Mouse (Mus musculus) heart, embryonic 15.5 days (tissue): Measurements from ENCODE around the gene Macrod2. TPM values are rescaled to one million over a fixed set of nuclear protein-coding genes. Genes with fewer than 3 reads are reported as not detected.

Experiments
- ATAC-seq: fragments of 200-750 bp; cut with Nextera tagmentation; replicated peaks from 2 replicates; pipeline ENCODE4 v1.8.0; 2017; ENCODE audit warnings: low read depth, moderate TSS enrichment; ENCODE audit not compliant: insufficient number of reproducible peaks, insufficient read depth, low FRiP score
- H3K27ac ChIP-seq: fragments of 300-500 bp; sonication (generic); 2 replicates; pipeline ENCODE4 v1.5.1; 2015; ENCODE audit warnings: mild to moderate bottlenecking, inconsistent platforms
- H3K27me3 ChIP-seq: fragments of 300-500 bp; sonication (generic); 2 replicates; pipeline ENCODE4 v1.6.1; 2015; ENCODE audit warnings: inconsistent platforms
- H3K36me3 ChIP-seq: fragments of 300-500 bp; sonication (generic); 2 replicates; pipeline ENCODE4 v1.6.1; 2015; ENCODE audit warnings: mild to moderate bottlenecking, inconsistent platforms
- H3K4me1 ChIP-seq: fragments of 300-500 bp; sonication (generic); replicated peaks from 2 replicates; pipeline ENCODE4 v1.6.1; 2015; ENCODE audit warnings: inconsistent platforms
- H3K4me2 ChIP-seq: fragments of 300-500 bp; sonication (generic); 2 replicates; pipeline ENCODE4 v1.6.1; 2015; ENCODE audit warnings: inconsistent platforms, mild to moderate bottlenecking, moderate library complexity
- H3K4me3 ChIP-seq: fragments of 300-500 bp; sonication (generic); 2 replicates; pipeline ENCODE4 v1.5.1; 2015; ENCODE audit warnings: mild to moderate bottlenecking, inconsistent platforms
- H3K9ac ChIP-seq: fragments of 300-500 bp; sonication (generic); 2 replicates; pipeline ENCODE4 v1.6.1; 2015; ENCODE audit warnings: mild to moderate bottlenecking, inconsistent platforms
- H3K9me3 ChIP-seq: fragments of 300-500 bp; sonication (generic); replicated peaks from 2 replicates; pipeline ENCODE4 v1.6.1; 2016; ENCODE audit warnings: inconsistent platforms
- WGBS: fragments of 180-500 bp; shearing (Covaris S2); methylation state at CpG from one replicate; pipeline ENCODE4 v1.1.7; 2015; ENCODE audit warnings: mixed read lengths; 5-methylcytosine and 5-hydroxymethylcytosine counted together
- polyA plus RNA-seq: library from polyadenylated mRNA; unstranded; fragments of >200 nt; fragmentation: Nextera tagmentation; extraction: Ambion mirVana; gene quantifications from 2 replicates; pipeline ENCODE4 v1.2.1, GENCODE M21; 2015

The Macrod2 gene
- polyA plus RNA-seq, 1 experiment from 2014 or later: 25.3 TPM

GRCm38 (mm10) chr2:141878473-141878872, 1483.4 kb downstream of the Macrod2 start:
- H3K36me3 ChIP-seq: no peaks in the 10 kb centered on the region
- H3K4me2 ChIP-seq: no peak overlapping the region
- 92% methylated on average over 1 of the region's 1 CpGs for WGBS
- H3K27me3 ChIP-seq: no peaks in the 10 kb centered on the region
- H3K9ac ChIP-seq: no peak overlapping the region
- H3K4me1 ChIP-seq: peaks cover 9% of the 10 kb centered on the region
- H3K4me3 ChIP-seq: no peak overlapping the region
- no peaks in the 10 kb centered on the region for H3K9me3 ChIP-seq
- ATAC-seq: no peak
- H3K27ac ChIP-seq: no peak overlapping the region

GRCm38 (mm10) chr2:141879711-141880110, 1484.6 kb downstream of the Macrod2 start:
- no peak overlapping the region for H3K9ac ChIP-seq
- no peak for ATAC-seq

GRCm38 (mm10) chr2:141886694-141887474, 1491.8 kb downstream of the Macrod2 start:
- H3K4me2 ChIP-seq: no peak overlapping the region
- no peak overlapping the region for H3K4me3 ChIP-seq
- no peak overlapping the region for H3K27ac ChIP-seq
- H3K9me3 ChIP-seq: no peaks in the 10 kb centered on the region
- H3K36me3 ChIP-seq: no peaks in the 10 kb centered on the region
- no peaks in the 10 kb centered on the region for H3K4me1 ChIP-seq
- H3K9ac ChIP-seq: no peak overlapping the region
- WGBS: 64% methylated on average over 11 of the region's 11 CpGs
- ATAC-seq: no peak
- H3K27me3 ChIP-seq: no peaks in the 10 kb centered on the region

More at GRCm38 (mm10) chr2:141879711-141880110, 1484.6 kb downstream of the Macrod2 start:
- no peaks in the 10 kb centered on the region for H3K36me3 ChIP-seq
- H3K4me1 ChIP-seq: peaks cover 9% of the 10 kb centered on the region
- no peaks in the 10 kb centered on the region for H3K27me3 ChIP-seq
- no peak overlapping the region for H3K4me3 ChIP-seq
- no peak overlapping the region for H3K27ac ChIP-seq
- H3K4me2 ChIP-seq: no peak overlapping the region
- WGBS: 55% methylated on average over 9 of the region's 9 CpGs
- no peaks in the 10 kb centered on the region for H3K9me3 ChIP-seq

- Histone ChIP-seq H3K9ac (no peak overlapping the region), H3K27ac (no peak overlapping the region), H3K36me3 (no peaks in the 10 kb centered on the region), H3K4me1 (no peaks in the 10 kb centered on the region), H3K9me3 (no peaks in the 10 kb centered on the region), H3K27me3 (no peaks in the 10 kb centered on the region), H3K4me2 (no peak overlapping the region), H3K4me3 (no peak overlapping the region)
- 36% methylated on average over 2 of the region's 2 CpGs for WGBS
- no peak for ATAC-seq
Observed at GRCm38 (mm10) chr2:141889497-141889896, 1494.4 kb downstream of the Macrod2 start.

GRCm38 (mm10) chr2:141897951-141898350, 1502.8 kb downstream of the Macrod2 start:
- no peaks in the 10 kb centered on the region for H3K36me3 ChIP-seq
- H3K4me2 ChIP-seq: no peak overlapping the region
- H3K27me3 ChIP-seq: no peaks in the 10 kb centered on the region
- no peak for ATAC-seq
- no peak overlapping the region for H3K27ac ChIP-seq
- no peak overlapping the region for H3K9ac ChIP-seq
- no peak overlapping the region for H3K4me3 ChIP-seq
- H3K9me3 ChIP-seq: no peaks in the 10 kb centered on the region
- H3K4me1 ChIP-seq: no peaks in the 10 kb centered on the region

GRCm38 (mm10) chr2:141911831-141912447, 1516.8 kb downstream of the Macrod2 start:
- Histone ChIP-seq H3K9ac (no peak overlapping the region), H3K27me3 (no peaks in the 10 kb centered on the region), H3K36me3 (no peaks in the 10 kb centered on the region), H3K27ac (no peak overlapping the region), H3K4me3 (no peak overlapping the region), H3K9me3 (no peaks in the 10 kb centered on the region), H3K4me1 (no peaks in the 10 kb centered on the region), H3K4me2 (no peak overlapping the region)
- no peak for ATAC-seq
- WGBS: 83% methylated on average over 6 of the region's 6 CpGs

- Histone ChIP-seq H3K27ac (no peak overlapping the region), H3K36me3 (no peaks in the 10 kb centered on the region), H3K27me3 (no peaks in the 10 kb centered on the region), H3K9ac (no peak overlapping the region), H3K4me1 (no peaks in the 10 kb centered on the region), H3K4me3 (no peak overlapping the region), H3K4me2 (no peak overlapping the region), H3K9me3 (no peaks in the 10 kb centered on the region)
- no peak for ATAC-seq
- WGBS: 49% methylated on average over 3 of the region's 3 CpGs
Observed at GRCm38 (mm10) chr2:141913486-141913885, 1518.4 kb downstream of the Macrod2 start.

- H3K4me2 ChIP-seq: no peak overlapping the region
- 74% methylated on average over 6 of the region's 6 CpGs for WGBS
- H3K4me3 ChIP-seq: no peak overlapping the region
- no peaks in the 10 kb centered on the region for H3K9me3 ChIP-seq
- no peaks in the 10 kb centered on the region for H3K36me3 ChIP-seq
- no peaks in the 10 kb centered on the region for H3K4me1 ChIP-seq
- no peak overlapping the region for H3K9ac ChIP-seq
- no peak for ATAC-seq
- no peak overlapping the region for H3K27ac ChIP-seq
- H3K27me3 ChIP-seq: no peaks in the 10 kb centered on the region
Observed at GRCm38 (mm10) chr2:141913894-141914293, 1518.8 kb downstream of the Macrod2 start.

- no peak for ATAC-seq
Observed at GRCm38 (mm10) chr2:141920377-141920992, 1525.4 kb downstream of the Macrod2 start.

GRCm38 (mm10) chr2:141935130-141935529, 1540.0 kb downstream of the Macrod2 start:
- H3K27me3 ChIP-seq: no peaks in the 10 kb centered on the region
- no peaks in the 10 kb centered on the region for H3K4me1 ChIP-seq
- no peak overlapping the region for H3K4me2 ChIP-seq
- H3K27ac ChIP-seq: no peak overlapping the region
- no peaks in the 10 kb centered on the region for H3K9me3 ChIP-seq
- no peak for ATAC-seq
- H3K4me3 ChIP-seq: no peak overlapping the region
- 75% methylated on average over 2 of the region's 2 CpGs for WGBS
- no peaks in the 10 kb centered on the region for H3K36me3 ChIP-seq
- H3K9ac ChIP-seq: no peak overlapping the region

More at GRCm38 (mm10) chr2:141920377-141920992, 1525.4 kb downstream of the Macrod2 start:
- 75% methylated on average over 2 of the region's 2 CpGs for WGBS
- Histone ChIP-seq H3K9me3 (no peaks in the 10 kb centered on the region), H3K4me1 (no peaks in the 10 kb centered on the region), H3K27ac (no peak overlapping the region), H3K36me3 (no peaks in the 10 kb centered on the region), H3K4me2 (no peak overlapping the region), H3K9ac (no peak overlapping the region), H3K4me3 (no peak overlapping the region), H3K27me3 (no peaks in the 10 kb centered on the region)

GRCm38 (mm10) chr2:141954795-141955194, 1559.7 kb downstream of the Macrod2 start:
- Histone ChIP-seq H3K9me3 (no peaks in the 10 kb centered on the region), H3K27ac (no peak overlapping the region), H3K9ac (no peak overlapping the region), H3K27me3 (no peaks in the 10 kb centered on the region), H3K4me1 (no peaks in the 10 kb centered on the region), H3K4me3 (no peak overlapping the region), H3K36me3 (no peaks in the 10 kb centered on the region), H3K4me2 (no peak overlapping the region)
- 76% methylated on average over 1 of the region's 1 CpGs for WGBS
- no peak for ATAC-seq
